Mouse (Mus musculus): ENCODE measurements at regions not wholly inside any gene's neighbourhood (a gene's known extent, or its start where the extent isn't known, plus 50 kb on each side); places are given as distances from the start of the nearest gene placed in this dataset.

- Histone ChIP-seq H3K4me2 (replicated peaks; ENCODE audit: low read depth, low read length) (no peak overlapping the region), H3K4me1 (ENCODE audit: insufficient read depth, low read length) (no peaks in the 10 kb centered on the region), H3K27me3 (ENCODE audit: insufficient read depth, low read length) (no peaks in the 10 kb centered on the region), H3K27ac (ENCODE audit: low read length) (no peak overlapping the region), H3K9ac (replicated peaks; ENCODE audit: low read length) (no peak overlapping the region), H3K9me3 (ENCODE audit: low read length) (no peaks in the 10 kb centered on the region), H3K4me3 (ENCODE audit: low read length) (no peak overlapping the region), H3K36me3 (ENCODE audit: insufficient read depth, low read length) (no peaks in the 10 kb centered on the region)
- 60% methylated on average over 2 of the region's 2 CpGs for WGBS
- ATAC-seq (ENCODE audit: low FRiP score, low TSS enrichment), result no peak
These were observed 222.0 kb downstream of the Zic3 start for GRCm38 (mm10) chrX:58244544-58244943.

- peak overlapping the region; percentile 34; the same call in 1 of the 2 replicates for H3K4me2 ChIP-seq (replicated peaks; ENCODE audit: low read depth, low read length)
- peak; percentile 42; the same call in 1 of the 2 replicates for ATAC-seq (ENCODE audit: low FRiP score, low TSS enrichment)
These were observed 233.5 kb downstream of the Zic3 start for GRCm38 (mm10) chrX:58256043-58256442.

GRCm38 (mm10) chrX:58282903-58283302 lies 260.4 kb downstream of the Zic3 start:
- Histone ChIP-seq H3K9me3 (ENCODE audit: low read length) (no peaks in the 10 kb centered on the region), H3K27me3 (ENCODE audit: insufficient read depth, low read length) (no peaks in the 10 kb centered on the region), H3K9ac (replicated peaks; ENCODE audit: low read length) (no peak overlapping the region), H3K4me1 (ENCODE audit: insufficient read depth, low read length) (no peaks in the 10 kb centered on the region), H3K4me3 (ENCODE audit: low read length) (no peak overlapping the region), H3K27ac (ENCODE audit: low read length) (no peak overlapping the region), H3K4me2 (replicated peaks; ENCODE audit: low read depth, low read length) (no peak overlapping the region), H3K36me3 (ENCODE audit: insufficient read depth, low read length) (no peaks in the 10 kb centered on the region)
- 82% methylated on average over 2 of the region's 2 CpGs for WGBS
- no peak for ATAC-seq (ENCODE audit: low FRiP score, low TSS enrichment)

More at GRCm38 (mm10) chrX:58256043-58256442, 233.5 kb downstream of the Zic3 start:
- H3K27me3 ChIP-seq (ENCODE audit: insufficient read depth, low read length), result no peaks in the 10 kb centered on the region
- H3K4me1 ChIP-seq (ENCODE audit: insufficient read depth, low read length), result no peaks in the 10 kb centered on the region
- WGBS, result 36% methylated on average over 8 of the region's 8 CpGs
- H3K27ac ChIP-seq (ENCODE audit: low read length), result no peak overlapping the region
- H3K9me3 ChIP-seq (ENCODE audit: low read length), result no peaks in the 10 kb centered on the region
- no peak overlapping the region for H3K9ac ChIP-seq (replicated peaks; ENCODE audit: low read length)
- no peaks in the 10 kb centered on the region for H3K36me3 ChIP-seq (ENCODE audit: insufficient read depth, low read length)
- H3K4me3 ChIP-seq (ENCODE audit: low read length), result no peak overlapping the region

GRCm38 (mm10) chrX:58322832-58323231 lies 300.3 kb downstream of the Zic3 start:
- no peaks in the 10 kb centered on the region for H3K27me3 ChIP-seq (ENCODE audit: insufficient read depth, low read length)
- H3K9ac ChIP-seq (replicated peaks; ENCODE audit: low read length), result no peak overlapping the region
- H3K4me1 ChIP-seq (ENCODE audit: insufficient read depth, low read length), result no peaks in the 10 kb centered on the region
- no peaks in the 10 kb centered on the region for H3K9me3 ChIP-seq (ENCODE audit: low read length)
- H3K36me3 ChIP-seq (ENCODE audit: insufficient read depth, low read length), result no peaks in the 10 kb centered on the region
- H3K27ac ChIP-seq (ENCODE audit: low read length), result no peak overlapping the region
- no peak overlapping the region for H3K4me3 ChIP-seq (ENCODE audit: low read length)
- ATAC-seq (ENCODE audit: low FRiP score, low TSS enrichment), result no peak
- no peak overlapping the region for H3K4me2 ChIP-seq (replicated peaks; ENCODE audit: low read depth, low read length)

- no peak overlapping the region for H3K27ac ChIP-seq (ENCODE audit: low read length)
- no peak overlapping the region for H3K4me2 ChIP-seq (replicated peaks; ENCODE audit: low read depth, low read length)
- 90% methylated on average over 5 of the region's 5 CpGs for WGBS
- no peaks in the 10 kb centered on the region for H3K36me3 ChIP-seq (ENCODE audit: insufficient read depth, low read length)
- ATAC-seq (ENCODE audit: low FRiP score, low TSS enrichment), result no peak
- no peak overlapping the region for H3K9ac ChIP-seq (replicated peaks; ENCODE audit: low read length)
- H3K27me3 ChIP-seq (ENCODE audit: insufficient read depth, low read length), result no peaks in the 10 kb centered on the region
- no peaks in the 10 kb centered on the region for H3K4me1 ChIP-seq (ENCODE audit: insufficient read depth, low read length)
- no peaks in the 10 kb centered on the region for H3K9me3 ChIP-seq (ENCODE audit: low read length)
- H3K4me3 ChIP-seq (ENCODE audit: low read length), result no peak overlapping the region
These were observed 329.1 kb downstream of the Zic3 start for GRCm38 (mm10) chrX:58351606-58352005.

GRCm38 (mm10) chrX:58377926-58378325 lies 355.4 kb downstream of the Zic3 start:
- Histone ChIP-seq H3K4me3 (ENCODE audit: low read length) (no peak overlapping the region), H3K9ac (replicated peaks; ENCODE audit: low read length) (no peak overlapping the region), H3K9me3 (ENCODE audit: low read length) (no peaks in the 10 kb centered on the region), H3K4me2 (replicated peaks; ENCODE audit: low read depth, low read length) (no peak overlapping the region), H3K36me3 (ENCODE audit: insufficient read depth, low read length) (no peaks in the 10 kb centered on the region), H3K4me1 (ENCODE audit: insufficient read depth, low read length) (no peaks in the 10 kb centered on the region), H3K27me3 (ENCODE audit: insufficient read depth, low read length) (no peaks in the 10 kb centered on the region), H3K27ac (ENCODE audit: low read length) (no peak overlapping the region)
- ATAC-seq (ENCODE audit: low FRiP score, low TSS enrichment), result no peak
- 73% methylated on average over 3 of the region's 3 CpGs for WGBS
